Mouse (Mus musculus) cerebellum, adult 2 months (tissue): ENCODE measurements around the gene Chm. TPM values are rescaled to one million over a fixed set of nuclear protein-coding genes. Genes with fewer than 3 reads are reported as not detected.

Experiments
- DNase-seq, 2 experiments: peaks; one replicate each; pipeline ENCODE4 v3.0.0; 2021
- H3K27ac ChIP-seq: fragments of 200-500 bp; 2 replicates; pipeline ENCODE4 v1.5.1; 2012; ENCODE audit warnings: low read length, control low read depth, inconsistent platforms; ENCODE audit not compliant: insufficient read depth
- H3K27me3 ChIP-seq: fragments of 200-500 bp; 2 replicates; pipeline ENCODE4 v1.6.1; 2012; ENCODE audit warnings: inconsistent platforms, mild to moderate bottlenecking, low read length, moderate library complexity; ENCODE audit not compliant: control insufficient read depth, insufficient read depth
- H3K4me1 ChIP-seq: fragments of 200-500 bp; 2 replicates; pipeline ENCODE4 v1.6.1; 2011; ENCODE audit warnings: low read length; ENCODE audit not compliant: control insufficient read depth, insufficient read depth
- H3K4me3 ChIP-seq: fragments of 200-500 bp; replicated peaks from 2 replicates; pipeline ENCODE3; 2011; ENCODE audit warnings: mild to moderate bottlenecking, low read depth, low read length, control low read depth; ENCODE audit not compliant: insufficient read depth
- CTCF ChIP-seq: fragments of 200-500 bp; IDR thresholded peaks from 2 replicates; pipeline ENCODE4 v1.5.1; 2011; ENCODE audit warnings: low read depth, mild to moderate bottlenecking, control low read depth, low read length, moderate library complexity, borderline replicate concordance; ENCODE audit not compliant: insufficient read depth
- POLR2A ChIP-seq: fragments of 200-500 bp; IDR thresholded peaks from 2 replicates; pipeline ENCODE4 v1.6.1; 2011; ENCODE audit warnings: low read length, control low read depth, borderline replicate concordance; ENCODE audit not compliant: insufficient read depth
- WGBS: fragments of 180-500 bp; shearing (Covaris S2); methylation state at CpG from one replicate; pipeline ENCODE4 v1.1.7; 2018; 5-methylcytosine and 5-hydroxymethylcytosine counted together
- polyA plus RNA-seq: library from polyadenylated mRNA; depleted of rRNA; stranded (reverse); fragments of >200 nt; gene quantifications from 2 replicates; pipeline ENCODE4 v1.2.3, GENCODE M21; 2012; rRNA removed

The Chm gene
- polyA plus RNA-seq, 1 experiment = 11.8 TPM

DNA sequence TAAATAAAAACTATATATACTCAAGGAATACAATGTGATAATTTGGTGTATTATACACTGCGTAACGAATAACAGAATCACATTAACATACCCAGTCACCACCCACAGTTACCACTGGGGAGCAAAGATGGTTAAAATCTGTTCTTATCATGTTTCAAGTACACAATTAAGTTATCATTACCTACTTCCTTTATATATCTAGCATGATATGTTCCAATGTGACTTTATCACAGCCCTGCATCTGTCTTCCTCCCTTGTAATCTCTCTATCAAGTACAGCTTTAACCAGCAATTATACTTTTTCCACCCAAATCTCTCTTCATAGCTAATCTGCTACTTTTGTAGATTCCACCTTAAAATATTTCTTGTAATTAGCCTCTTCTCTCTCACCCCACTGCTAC is 109.3 kb downstream of the Chm start:
- no peaks in the 10 kb centered on the region for H3K27me3 ChIP-seq
- H3K4me3 ChIP-seq = no peak overlapping the region
- H3K27ac ChIP-seq = no peak overlapping the region
- H3K4me1 ChIP-seq = no peaks in the 10 kb centered on the region
- TF ChIP-seq POLR2A (no peak), CTCF (no peak)
- 85% methylated on average over 2 of the region's 2 CpGs for WGBS
- DNase-seq = no peak

DNA sequence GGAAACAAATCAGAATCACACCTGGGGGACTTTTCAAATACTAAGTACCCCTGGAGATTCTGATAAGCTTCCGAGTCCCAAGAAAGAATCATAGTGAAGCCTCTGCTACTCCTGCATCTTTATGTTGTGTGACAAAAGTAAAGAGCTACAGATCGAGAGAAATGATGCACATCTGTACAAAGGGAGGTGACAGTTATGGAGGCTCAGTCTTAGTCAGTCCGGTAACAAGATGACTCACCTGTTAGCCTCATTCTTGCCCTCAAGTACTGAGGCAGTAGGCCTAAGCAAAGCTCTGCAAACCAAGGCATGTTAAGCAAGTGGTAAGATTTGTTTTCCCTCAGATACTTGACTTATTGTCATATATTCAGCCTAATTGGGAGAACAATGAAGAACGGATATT is 110.5 kb downstream of the Chm start:
- DNase-seq = no peak
- Histone ChIP-seq H3K4me3 (no peak overlapping the region), H3K27me3 (no peaks in the 10 kb centered on the region), H3K27ac (no peak overlapping the region), H3K4me1 (no peaks in the 10 kb centered on the region)
- TF ChIP-seq POLR2A (no peak), CTCF (no peak)
- WGBS = 92% methylated on average over 4 of the region's 4 CpGs

GRCm38 (mm10) chrX:113003621-113004020 is 181.7 kb downstream of the Chm start:
- no peak for DNase-seq
- Histone ChIP-seq H3K4me3 (no peak overlapping the region), H3K4me1 (no peaks in the 10 kb centered on the region), H3K27me3 (no peaks in the 10 kb centered on the region), H3K27ac (no peak overlapping the region)
- TF ChIP-seq POLR2A (no peak), CTCF (no peak)
- whole genome bisulfite sequencing = 60% methylated on average over 3 of the region's 3 CpGs

DNA sequence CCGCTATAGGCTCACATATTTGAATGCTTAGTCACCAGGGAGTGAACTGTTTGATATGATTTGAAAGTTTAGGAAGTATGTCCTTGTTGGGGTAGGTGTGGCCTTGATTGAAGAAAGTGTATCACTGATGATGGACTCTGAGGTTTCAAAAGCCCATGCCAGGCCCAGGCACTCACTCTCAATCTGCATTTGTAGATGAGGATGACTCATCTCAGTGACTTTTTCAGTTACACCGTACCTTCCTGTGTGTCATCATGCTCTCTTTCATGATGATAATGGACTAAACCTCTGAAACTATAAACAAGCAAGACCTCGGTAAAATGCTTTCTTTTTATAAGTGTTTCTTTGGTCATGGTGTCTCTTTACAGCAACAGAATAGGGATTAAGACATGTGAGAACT is 183.1 kb downstream of the Chm start:
- no peak for DNase-seq
- Histone ChIP-seq H3K4me3 (no peak overlapping the region), H3K27ac (no peak overlapping the region), H3K27me3 (no peaks in the 10 kb centered on the region), H3K4me1 (no peaks in the 10 kb centered on the region)
- TF ChIP-seq CTCF (no peak), POLR2A (no peak)
- 92% methylated on average over 3 of the region's 3 CpGs for WGBS

Other genes starting within 250 kb of the Chm start
- gene Dach2, start 112.0 kb upstream of the Chm start, polyA plus RNA-seq = 0.81 and 0.98 TPM in 2 replicates